Mouse (Mus musculus) megakaryocyte, embryonic 14.5 days (primary cell): ENCODE measurements around the gene Tmem131l.

Experiments
- FLI1 ChIP-seq: IDR thresholded peaks from 2 replicates; pipeline ENCODE4 v1.6.1; 2012; ENCODE audit warnings: low read length, inconsistent platforms, mixed read lengths
- GATA1 ChIP-seq: IDR thresholded peaks from 3 replicates; pipeline ENCODE4 v1.6.1; 2012; ENCODE audit warnings: mixed read lengths, low read length, inconsistent platforms, borderline replicate concordance

DNA sequence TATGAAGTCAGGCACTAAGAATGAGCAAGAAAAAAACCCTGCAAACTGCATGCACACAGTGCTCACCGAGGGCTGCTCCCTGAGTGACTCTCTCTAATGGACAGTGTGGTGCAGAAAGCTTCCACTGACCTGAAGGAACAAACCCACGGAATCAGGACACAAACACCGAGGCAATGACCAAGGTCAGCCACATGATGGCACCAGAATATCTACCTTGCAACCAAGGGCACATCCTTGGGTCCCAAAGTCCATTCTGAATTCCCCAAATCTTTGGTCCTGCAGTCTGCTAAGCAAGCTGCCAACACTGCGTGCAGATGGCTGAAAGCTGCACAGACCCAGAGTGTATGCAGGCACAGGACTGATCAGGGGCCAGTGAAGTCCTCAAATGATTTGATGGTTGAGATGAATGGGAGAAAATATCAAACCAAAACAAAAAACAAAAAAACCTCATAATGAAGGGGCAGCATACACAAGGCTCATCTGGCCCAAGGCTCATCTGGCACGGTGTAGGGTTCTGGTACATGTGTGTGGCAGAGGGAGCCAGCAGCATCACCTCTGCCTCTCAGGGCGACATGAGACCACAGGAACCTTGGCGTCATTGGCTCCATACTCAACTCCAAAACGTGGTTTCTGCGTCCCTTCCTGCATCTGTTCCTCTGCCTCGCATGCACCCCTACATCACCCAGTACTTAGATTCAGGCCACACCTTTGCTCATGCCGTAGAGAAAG, 124.0 kb downstream of the Tmem131l start:
- TF ChIP-seq GATA1 (no peak), FLI1 (no peak)
